Mouse (Mus musculus): Measurements from ENCODE around the gene Ccdc6.
"Not testable (repeated sequence)": the region's sequence is repeated elsewhere in the genome, so short reads cannot be mapped to it uniquely, and the experiment has no call there.

The Ccdc6 gene

GRCm38 (mm10) chr10:70204505-70205399 lies 107.8 kb downstream of the Ccdc6 start, which contains the start of gene Mrln:
TSS of gene Mrln (plus strand) at chr10:70204664.
- no peak for DNase-seq (ENCODE audit: low spot score in 2 of 2)

GRCm38 (mm10) chr10:70211281-70211680 lies 114.4 kb downstream of the Ccdc6 start:
- DNase-seq (ENCODE audit: low spot score in 2 of 2), result no peak

GRCm38 (mm10) chr10:70220971-70221370 lies 124.0 kb downstream of the Ccdc6 start:
- DNase-seq (ENCODE audit: low spot score in 2 of 2), result no peak

GRCm38 (mm10) chr10:70222231-70222630 lies 125.3 kb downstream of the Ccdc6 start:
- DNase-seq (ENCODE audit: low spot score in 2 of 2), result not testable (repeated sequence)

GRCm38 (mm10) chr10:70224571-70224970 lies 127.7 kb downstream of the Ccdc6 start:
- DNase-seq (ENCODE audit: low spot score in 2 of 2), result no peak

GRCm38 (mm10) chr10:70225760-70226159 lies 128.8 kb downstream of the Ccdc6 start:
- no peak for DNase-seq (ENCODE audit: low spot score in 2 of 2)

- DNase-seq (ENCODE audit: low spot score in 2 of 2), result no peak
Observed at GRCm38 (mm10) chr10:70226608-70227007, 129.7 kb downstream of the Ccdc6 start.

GRCm38 (mm10) chr10:70230352-70230751 lies 133.4 kb downstream of the Ccdc6 start:
- no peak for DNase-seq (ENCODE audit: low spot score in 2 of 2)

- DNase-seq (ENCODE audit: low spot score in 2 of 2), result no peak
Observed at GRCm38 (mm10) chr10:70237936-70238335, 141.0 kb downstream of the Ccdc6 start.
